Mouse (Mus musculus) cerebellum, adult 2 months (tissue): Measurements from ENCODE around the gene Unc13d.

Source experiments
- CTCF ChIP-seq: fragments of 200-500 bp; IDR thresholded peaks from 2 replicates; pipeline ENCODE4 v1.5.1; 2011; ENCODE audit warnings: low read depth, mild to moderate bottlenecking, control low read depth, low read length, moderate library complexity, borderline replicate concordance; ENCODE audit not compliant: insufficient read depth
- POLR2A ChIP-seq: fragments of 200-500 bp; IDR thresholded peaks from 2 replicates; pipeline ENCODE4 v1.6.1; 2011; ENCODE audit warnings: low read length, control low read depth, borderline replicate concordance; ENCODE audit not compliant: insufficient read depth

- TF ChIP-seq CTCF: no peak
- peak; percentile 29; the same call in 1 of the 2 replicates for TF ChIP-seq POLR2A
Observed at GRCm38 (mm10) chr11:116061641-116062415, 15.9 kb downstream of the Unc13d start.
